Mouse (Mus musculus) layer of hippocampus, postnatal 10 days (tissue): ENCODE measurements around the gene Efnb2. TPM values are rescaled to one million over a fixed set of nuclear protein-coding genes. Genes with fewer than 3 reads are reported as not detected.
A peak's percentile ranks its signal among the peaks of the same experiment; 100 is the strongest.

Source experiments
- DNase-seq, 2 experiments: peaks; one replicate each; pipeline ENCODE4 v3.0.0; 2021; ENCODE audit warnings: low spot score in 2 of 2
- long read RNA-seq: library from polyadenylated mRNA; stranded (forward); transcript quantifications from one replicate; pipeline ENCODE4 v2.0.0, GENCODE M21; 2023
- total RNA-seq, 2 experiments: library from RNA; stranded (reverse); gene quantifications; 2 replicates each; pipeline ENCODE4 v1.2.3; 2021

Efnb2 gene
- total RNA-seq, result 10 to 100 TPM; 40.8 to 48.9 TPM
- long read RNA-seq, full-length matches to known transcripts, result 1 of 6 reads
- long read RNA-seq, partial matches to known transcripts, result 0 of 6 reads
- long read RNA-seq, other reads (novel, unspliced or antisense), result 5 of 6 reads

DNA sequence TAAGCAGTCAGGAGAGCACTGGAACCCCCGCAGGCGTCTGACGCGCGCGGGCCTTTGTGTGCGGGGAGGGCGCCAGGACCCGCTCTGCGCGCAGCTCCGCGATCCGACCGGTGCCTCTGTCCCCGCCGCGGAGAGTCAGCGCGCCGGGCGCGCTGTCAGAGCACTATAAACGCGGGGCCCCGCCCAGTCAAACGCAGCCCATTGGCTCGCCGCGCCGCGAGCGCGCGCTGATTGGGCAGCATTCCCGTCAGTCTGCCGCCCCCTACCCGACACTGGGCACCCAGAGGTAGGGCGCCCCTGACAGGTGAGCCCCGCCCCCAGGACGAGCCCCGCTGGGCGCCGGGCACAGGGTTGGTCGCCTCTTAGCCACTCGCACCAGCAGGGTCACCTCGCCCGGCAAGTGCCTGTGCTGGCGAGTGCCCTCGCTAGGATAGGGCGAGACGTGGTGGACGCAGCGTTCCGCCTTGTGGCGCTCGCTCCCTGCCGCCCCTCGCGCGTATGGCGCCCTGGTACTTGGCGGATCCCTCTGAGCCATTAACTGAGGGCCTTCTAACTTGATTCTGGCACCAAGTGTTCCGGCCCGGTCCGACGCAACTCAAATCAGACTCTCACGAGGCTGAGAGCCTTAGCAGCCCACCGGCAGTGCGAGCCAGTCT is at the start of gene Efnb2:
Efnb2 (minus strand) TSS at position 140 of the 656 bp plus-strand sequence.
- DNase-seq, result peak; percentile 98 to 99

DNA sequence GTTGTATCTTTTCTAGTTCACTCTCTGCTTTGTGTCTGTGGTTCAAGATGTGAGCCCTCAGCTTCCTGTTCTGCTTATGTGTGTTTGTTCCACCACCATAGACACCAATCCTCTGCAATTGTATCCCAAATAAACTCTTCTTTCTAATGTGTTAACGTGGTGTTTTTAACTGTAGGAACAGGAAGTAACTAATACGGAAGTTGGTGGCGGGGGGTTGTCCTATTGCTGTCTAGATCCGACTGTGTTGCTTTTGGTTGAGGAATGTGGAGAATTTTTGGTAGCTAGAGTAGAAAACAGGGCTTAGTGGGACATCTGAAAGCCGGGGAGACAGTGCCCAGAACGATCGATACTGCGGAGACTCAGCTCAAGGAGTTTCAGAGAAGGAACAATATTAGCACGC is 43.8 kb upstream of the Efnb2 start:
- DNase-seq, result no peak

DNA sequence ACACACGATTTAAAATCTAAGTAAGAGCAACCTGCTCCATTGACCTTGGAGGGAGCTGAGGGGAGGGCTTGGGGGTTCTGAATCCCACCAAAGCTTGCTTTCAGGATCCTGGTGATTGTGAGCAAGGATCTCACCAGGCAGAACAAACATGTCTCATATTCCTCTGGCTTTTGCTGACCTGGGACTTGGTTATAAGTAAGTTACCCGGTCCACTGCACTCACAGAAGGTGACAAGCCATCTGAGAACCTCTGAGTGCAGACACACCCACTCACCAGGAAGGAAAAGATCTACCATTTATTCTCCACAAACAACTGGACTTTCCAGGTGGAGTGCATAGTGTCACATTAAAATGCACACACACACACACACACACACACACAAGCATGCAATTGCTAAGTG is 42.6 kb upstream of the Efnb2 start:
- DNase-seq, result no peak

DNA sequence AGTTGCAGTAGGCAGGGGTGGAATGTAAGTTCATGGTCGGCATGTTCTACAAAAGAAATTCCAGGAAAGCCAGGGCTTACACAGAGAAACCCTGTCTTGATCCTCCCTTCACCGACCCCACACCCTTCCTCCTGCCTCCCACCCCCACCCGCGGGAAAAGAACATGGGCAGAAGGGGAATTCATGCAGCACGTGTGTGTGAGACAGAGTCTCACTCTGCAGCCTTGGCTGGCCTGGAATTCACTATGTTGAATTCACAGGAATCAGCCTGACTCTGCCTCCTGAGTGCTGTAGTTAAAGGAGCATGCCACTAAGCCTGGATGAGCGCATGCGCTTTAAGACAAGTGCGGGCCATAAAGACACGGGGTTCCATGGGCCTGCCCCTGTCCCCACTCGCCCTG is 39.8 kb upstream of the Efnb2 start:
- DNase-seq, result no peak

DNA sequence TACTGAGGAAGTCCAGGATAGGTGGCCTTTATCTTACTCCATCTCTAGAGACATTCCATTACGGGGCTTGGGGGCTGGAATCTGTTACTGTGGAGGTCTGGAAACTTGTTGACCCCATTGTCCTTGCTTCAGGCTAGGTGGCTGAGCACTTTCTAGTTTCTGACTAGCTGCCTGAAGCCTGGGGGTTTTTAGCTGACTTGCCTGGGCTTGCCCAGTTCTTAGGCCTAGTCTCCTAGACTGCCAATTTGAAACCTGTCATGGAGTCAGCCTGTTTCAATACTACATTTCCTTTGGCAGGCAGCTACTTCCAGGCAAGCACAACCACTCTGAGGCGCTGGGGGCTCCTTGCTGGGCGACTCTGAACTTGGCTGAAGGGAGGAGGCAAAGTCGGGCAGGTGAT is 39.2 kb upstream of the Efnb2 start:
- DNase-seq, result no peak

DNA sequence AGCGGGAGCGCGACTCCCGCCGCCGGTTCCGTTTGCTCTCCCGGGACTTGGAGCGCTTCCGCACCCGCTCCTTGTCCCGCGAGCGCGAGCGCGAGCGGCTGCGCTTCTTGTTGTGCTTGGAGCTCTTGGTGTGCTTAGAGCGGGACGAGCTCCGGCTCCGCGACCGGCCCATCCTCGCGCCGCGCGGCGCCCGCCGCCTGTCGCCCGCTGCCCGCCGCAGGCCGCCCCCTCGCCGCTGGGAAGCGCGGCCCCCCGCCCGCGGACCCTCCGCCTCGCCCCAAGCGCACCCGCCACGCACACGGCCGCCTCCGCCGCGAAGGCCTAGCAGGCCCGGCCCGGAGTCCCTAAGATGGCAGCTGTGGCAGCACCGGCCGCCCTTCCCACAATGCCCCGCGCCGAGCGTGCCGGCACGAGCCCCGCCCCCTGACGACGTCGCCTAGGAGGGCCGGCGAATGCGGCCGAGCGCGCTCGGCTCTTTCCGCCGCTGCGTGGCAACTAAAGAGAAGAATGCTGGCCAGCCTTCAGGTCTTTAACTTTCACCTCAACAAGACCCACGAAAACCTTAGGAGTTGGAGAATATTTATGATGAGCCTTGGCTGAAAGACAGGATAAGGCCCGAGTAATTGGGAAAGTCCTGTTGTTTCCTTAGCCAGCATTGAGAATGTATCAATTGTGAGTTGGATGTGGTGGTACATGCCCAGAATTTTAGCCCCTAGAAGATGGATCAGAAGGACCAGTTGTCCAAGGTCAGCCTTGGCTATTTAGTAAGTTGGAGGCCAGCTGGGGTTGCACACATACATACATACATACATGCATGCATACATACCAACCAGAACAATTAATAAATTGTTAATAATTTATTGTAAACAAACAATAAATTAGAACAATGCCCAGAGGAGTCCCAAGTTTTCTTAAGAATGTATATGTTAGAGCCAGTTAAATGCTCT is 29.4 kb upstream of the Efnb2 start, which contains the start of gene Arglu1:
Arglu1 (minus strand) TSS at position 376 of the 947 bp plus-strand sequence.
- DNase-seq, result peak; percentile 97 to 99

DNA sequence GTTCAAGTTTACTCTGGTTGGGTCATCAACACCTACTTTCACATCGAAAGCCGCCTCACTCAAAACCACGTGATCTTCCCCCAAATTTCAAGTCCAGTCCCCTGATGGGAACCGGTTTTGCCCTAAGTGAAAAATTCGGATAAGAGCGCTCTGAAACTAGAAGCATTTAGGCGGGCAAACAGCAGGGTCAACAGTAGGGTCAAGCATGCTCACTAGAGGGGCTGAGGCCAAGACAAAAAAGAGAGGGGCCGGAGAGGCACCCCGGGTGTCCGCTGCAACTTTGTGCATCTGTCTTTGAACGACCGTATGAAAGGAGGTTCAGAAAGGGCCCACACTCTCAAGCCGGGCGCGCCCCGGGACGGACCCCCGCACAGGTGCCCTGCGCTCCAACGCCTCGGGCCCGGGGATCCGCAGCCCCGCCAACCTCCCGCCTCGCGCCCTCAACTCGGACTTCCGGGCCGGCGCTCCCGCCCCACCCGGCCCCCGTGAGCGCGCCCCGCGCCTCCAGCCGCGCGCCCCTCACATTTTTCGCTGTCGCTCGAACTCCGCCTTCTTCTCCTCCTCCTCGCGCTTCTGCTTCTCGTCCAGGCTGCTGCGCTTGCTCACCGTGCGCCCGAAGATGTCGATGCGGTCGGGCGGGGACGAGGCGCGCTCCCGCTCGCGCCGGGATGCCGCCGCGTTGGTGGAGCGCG is 28.6 kb upstream of the Efnb2 start:
- DNase-seq, result peak; percentile 65 to 74

DNA sequence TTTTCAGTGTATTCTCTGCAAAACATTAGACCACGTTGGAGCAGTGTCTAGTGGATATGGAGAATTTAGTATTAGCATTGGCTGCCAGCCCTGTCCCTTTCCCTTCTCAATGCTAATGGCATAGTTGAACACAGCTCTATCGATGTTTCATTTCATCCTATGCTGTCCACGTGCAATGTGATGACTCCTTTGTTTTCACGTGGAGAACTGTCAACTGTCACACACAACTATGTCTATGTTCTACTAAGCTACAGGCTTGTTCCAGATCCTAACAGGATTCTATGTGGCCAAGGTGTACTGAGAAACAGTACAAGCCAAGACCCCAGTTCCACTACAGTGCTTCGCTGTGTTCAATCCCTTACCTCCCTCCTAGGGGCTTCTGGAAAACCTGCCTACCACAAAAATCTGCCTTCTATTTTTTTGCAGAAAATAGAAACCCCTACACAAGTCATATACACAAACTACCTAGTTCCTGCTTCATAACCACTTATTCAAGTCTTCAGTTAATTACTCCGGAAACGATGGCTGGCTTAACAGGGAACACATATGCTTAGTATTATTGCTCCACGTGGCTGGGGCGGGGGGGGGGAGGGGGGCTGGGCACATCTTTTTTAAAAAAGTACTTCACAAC is 27.9 kb upstream of the Efnb2 start:
- DNase-seq, result no peak

DNA sequence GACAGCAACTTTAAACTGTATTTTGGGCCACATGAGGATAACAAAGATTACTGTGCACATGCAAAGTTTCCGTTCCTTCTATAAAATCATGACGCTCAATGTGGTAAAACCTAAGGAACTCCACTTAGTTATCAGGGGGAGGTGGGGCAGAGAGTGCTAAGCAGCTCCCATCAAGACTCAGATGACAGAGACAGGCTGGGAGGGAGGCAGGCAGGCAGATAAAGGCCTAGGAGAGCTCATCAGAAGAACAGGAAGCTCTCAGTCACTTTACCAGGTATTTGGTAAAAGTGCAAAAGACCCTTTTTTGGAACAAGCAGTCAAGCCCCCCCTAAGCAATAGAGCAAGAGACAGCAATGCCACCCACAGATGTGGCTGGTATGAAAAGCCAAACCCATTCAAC is 24.5 kb upstream of the Efnb2 start:
- no peak for DNase-seq

DNA sequence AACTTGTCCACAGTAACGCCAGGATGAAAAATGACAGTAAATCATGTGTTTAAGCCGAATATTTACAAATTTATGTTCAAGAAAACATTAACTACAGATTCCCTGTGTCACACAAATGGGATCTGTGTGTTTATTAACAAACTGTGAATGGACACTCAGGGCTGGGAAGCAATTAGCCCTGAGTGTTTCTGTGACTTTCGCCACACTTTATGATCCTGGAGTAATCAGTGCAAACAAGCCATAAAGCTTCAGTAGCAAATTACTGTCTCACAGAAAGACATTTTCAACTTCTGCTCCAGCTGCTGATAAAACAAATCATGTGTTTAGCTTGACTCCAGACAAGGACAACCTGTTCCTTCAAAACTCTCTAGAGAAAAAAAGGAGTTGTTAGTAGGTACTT is 21.7 kb upstream of the Efnb2 start:
- DNase-seq, result no peak

DNA sequence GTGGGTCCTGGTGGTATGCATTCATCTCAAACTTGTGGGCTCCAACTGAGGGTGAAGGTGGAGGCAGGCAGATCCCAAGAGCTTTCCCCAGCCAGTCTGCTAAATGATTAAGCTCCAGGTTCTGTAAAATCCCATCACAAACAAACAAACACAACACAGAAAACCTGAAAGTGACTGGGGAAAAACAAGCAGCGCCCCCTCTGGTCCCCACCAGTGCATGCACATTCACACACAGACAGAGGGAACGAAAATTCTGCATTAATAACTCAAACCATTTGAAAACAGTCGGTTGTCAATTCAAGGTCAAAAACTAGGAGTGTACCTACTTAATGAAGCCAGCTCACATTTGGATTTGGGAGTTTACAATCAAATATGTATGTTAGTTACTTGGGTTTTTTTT is 17.2 kb upstream of the Efnb2 start:
- no peak for DNase-seq

DNA sequence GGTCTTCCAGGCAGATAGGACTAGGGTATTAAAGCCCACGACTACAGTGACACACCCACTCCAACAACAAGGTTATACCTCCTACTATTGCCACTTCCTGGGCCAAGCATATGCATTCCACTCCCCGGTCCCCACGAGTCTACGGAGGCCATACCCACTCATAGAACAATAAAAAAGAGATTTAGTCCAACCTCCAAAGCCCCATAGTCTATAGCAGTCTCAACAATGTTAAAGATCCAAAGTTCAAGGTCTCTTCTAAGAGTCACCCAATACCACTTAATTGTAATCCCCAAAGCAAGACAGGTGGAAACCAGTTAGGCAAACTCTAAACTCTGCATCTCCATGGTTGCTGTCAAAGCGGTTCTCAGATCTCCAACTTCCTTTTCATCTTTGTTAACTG is 13.8 kb upstream of the Efnb2 start:
- DNase-seq, result no peak

DNA sequence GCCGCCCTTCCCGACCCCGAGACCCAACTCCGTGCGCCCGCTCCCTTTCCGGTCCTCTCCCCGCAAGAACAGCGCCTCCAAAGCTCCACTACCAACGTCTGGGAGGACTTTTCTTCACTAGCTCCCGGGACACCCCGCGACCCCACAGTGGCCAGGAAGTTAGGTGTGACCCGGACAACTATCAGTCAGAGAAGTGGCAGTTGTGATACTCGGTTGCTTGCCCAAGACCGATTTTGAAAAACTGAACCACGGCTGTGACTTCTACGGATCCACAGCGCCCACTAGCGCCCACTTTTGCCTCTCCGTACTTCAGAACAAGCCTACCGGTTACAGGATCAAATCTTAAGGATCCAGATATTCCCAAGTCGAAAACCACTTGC is 707 bp upstream of the Efnb2 start:
- DNase-seq, result peak; percentile 95

DNA sequence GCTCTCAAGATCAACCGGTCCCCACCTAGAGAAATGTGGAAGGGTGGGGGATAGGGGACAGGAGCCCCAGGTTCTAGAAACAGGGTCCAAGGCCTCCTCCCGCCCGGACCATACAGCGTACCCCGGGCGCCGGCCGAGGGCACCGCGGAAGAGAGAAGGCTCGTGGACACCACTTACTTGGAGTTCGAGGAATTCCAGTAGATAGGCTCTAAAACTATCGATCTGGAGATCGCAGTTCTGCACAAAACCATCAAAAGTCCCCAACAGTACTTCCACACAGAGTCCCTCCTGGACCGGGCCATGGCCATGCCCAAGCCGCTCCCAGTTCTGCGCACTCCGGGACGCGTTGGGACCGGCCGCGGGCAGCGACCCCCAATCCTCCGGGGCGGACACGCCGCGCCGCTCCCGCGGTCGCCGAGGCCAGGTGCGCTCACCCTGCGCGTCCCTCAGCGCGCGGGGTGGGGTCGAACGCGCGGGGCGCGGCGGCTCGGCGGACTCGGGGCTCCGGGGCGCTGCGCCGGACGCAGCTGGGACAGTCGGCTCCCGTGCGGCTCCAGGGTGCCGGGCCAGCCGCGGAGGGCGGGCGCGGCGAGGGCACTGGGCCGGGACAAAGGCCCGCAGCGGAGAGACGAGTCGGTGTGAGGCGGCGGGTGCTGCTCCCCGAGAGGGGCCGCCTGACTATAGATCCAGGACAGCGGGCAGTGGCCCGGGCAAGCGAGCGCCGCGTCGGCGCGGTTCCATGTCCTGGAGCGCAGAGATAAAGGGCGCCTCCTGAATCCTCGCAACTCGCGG is 539 bp downstream of the Efnb2 start:
- DNase-seq, result no peak

DNA sequence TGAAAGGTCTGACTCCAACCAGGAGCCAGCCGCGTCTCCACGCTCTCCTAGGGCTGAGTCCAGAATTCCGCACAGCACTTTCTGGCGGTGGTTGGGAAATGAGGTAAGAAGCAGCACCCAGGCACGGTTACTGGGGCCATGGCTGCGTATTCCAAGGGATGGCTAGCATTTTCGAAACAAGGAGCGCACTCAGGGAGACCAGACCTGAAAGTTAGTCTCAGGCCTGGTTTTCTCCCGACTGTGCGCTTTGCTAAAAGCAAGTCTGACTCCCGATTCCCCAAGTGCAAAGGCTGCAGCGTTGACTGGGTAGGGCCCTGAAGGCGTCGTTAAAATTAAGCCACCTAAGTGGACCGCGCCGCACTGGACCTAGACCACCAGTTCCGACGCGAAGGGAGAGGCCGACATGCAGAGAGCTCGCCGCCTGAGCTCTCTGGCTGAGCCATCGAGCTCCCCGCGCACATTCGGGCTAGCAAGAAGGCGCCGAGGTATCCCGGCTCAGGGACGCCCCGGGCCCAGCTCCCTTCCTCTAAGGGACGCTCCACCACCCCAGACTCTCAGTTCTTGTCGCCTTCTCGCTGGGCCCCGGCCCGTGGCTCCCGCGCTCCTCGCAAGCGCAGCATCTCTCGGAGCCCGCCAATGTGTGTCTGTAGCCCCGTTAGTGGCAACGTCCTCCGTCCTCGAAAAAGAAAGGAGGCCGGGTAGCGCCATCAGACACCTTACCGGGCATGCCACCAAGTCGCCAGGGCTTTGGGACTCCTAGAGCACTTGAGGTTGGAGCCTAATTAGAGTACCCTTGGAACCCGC is 1.3 kb downstream of the Efnb2 start:
- DNase-seq, result peak; percentile 53 to 62

DNA sequence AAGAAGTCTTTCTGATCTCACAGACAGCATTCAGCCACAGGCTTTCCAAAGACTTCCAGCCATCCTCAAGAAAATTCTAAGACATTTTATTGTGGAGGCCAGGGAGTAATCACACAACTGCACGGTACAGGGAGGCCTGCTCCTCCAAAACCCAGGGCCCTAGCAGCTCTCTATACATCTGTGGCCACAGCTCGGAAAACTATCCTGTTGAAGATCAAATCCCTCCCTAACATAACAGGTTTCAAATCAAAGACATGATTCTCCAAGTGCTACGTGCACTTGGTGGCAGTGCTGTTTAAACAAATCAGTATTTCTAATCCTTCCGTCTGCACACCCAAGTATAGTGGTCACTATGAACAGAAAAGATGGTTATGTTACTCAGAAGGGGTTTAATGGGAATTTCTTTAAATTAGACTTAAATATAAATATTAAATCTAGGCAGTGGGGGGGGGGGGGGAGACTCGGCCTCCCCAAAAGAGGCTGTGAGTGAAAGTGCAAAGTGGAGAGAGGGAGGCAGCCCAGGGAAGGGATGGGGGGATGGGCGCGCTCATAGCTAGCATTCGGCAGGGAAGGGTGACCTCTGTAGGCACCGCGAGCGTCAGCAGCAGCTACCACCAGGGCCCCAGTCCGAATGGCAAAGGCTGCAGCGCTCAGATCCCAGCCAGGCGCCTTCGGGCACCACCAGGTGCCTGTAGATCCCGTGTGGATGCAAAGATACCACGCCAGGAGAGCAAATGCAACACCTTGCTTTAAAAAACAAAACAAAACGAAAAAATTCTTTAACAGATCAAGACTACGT is 2.4 kb downstream of the Efnb2 start:
- peak; percentile 85 to 91 for DNase-seq

DNA sequence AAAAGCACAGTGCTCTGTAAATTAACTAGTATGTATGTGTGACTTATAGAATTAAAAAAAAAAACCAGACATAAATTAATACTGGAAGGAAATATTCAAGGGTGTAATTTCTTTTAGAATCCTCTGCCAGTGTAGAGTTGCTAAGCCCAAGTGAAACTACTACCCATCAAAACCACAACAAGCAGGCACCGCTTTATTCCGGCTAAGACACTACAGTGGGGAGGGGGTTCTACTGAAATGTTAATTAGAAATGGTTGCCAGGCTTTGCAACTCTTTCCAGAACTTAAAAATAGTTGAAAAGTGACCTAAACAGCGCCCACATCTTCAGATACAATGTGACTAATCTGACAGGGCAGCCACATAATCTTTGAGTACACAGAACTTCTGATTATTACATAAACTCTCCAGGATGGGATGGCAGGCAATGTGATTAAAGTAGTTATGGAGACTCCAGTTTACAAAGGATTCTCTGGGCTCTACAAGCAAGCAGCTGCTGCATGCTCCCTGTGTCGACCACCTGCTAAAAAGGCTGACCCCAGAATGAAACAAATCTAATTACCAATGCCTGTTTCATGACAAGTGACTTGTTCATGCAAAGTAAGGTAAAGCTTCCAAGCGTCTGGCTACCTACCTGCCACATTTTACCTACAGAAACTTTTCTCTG is 3.2 kb downstream of the Efnb2 start:
- DNase-seq, result no peak
